Mouse (Mus musculus) brain, embryonic 14.5 days (tissue): ENCODE data around the gene Olfr1322. TPM values are rescaled to one million over a fixed set of nuclear protein-coding genes. Genes with fewer than 3 reads are reported as not detected.
A peak's percentile ranks its signal among the peaks of the same experiment; 100 is the strongest.

Experiments used
- DNase-seq: peaks from one replicate; pipeline ENCODE4 v3.0.0-alpha.2; 2011; ENCODE audit warnings: low read depth
- CTCF ChIP-seq: fragments of 200-500 bp; IDR thresholded peaks from 2 replicates; pipeline ENCODE4 v1.5.1; 2012; ENCODE audit warnings: inconsistent platforms, mild to moderate bottlenecking, moderate library complexity, borderline replicate concordance; ENCODE audit not compliant: insufficient read depth, insufficient read length; ENCODE audit errors: extremely low read depth
- POLR2A ChIP-seq: fragments of 200-500 bp; IDR thresholded peaks from 2 replicates; pipeline ENCODE4 v1.6.1; 2012; ENCODE audit warnings: mild to moderate bottlenecking, inconsistent platforms, borderline replicate concordance; ENCODE audit not compliant: poor library complexity, insufficient read depth, insufficient read length, severe bottlenecking; ENCODE audit errors: extremely low read depth
- polyA plus RNA-seq: library from polyadenylated mRNA; depleted of rRNA; stranded (reverse); fragments of >200 nt; gene quantifications from 2 replicates; pipeline ENCODE4 v1.2.3, GENCODE M21; 2012; rRNA removed

The Olfr1322 gene
- polyA plus RNA-seq, result not detected in 2 replicates

- no peak for DNase-seq
- no peak for TF ChIP-seq POLR2A
- no peak for TF ChIP-seq CTCF
Measured at GRCm38 (mm10) chrX:49891383-49891782, at the start of gene Olfr1322. Olfr1322 (minus strand) TSS chrX:49891483.

GRCm38 (mm10) chrX:49877651-49878349 lies 13.5 kb downstream of the Olfr1322 start:
- DNase-seq, result peak; percentile 56
- TF ChIP-seq CTCF (no peak), POLR2A (no peak)

Other genes starting within 250 kb of the Olfr1322 start
- not detected in 2 replicates for gene Olfr1320, start 219.2 kb downstream of the Olfr1322 start, polyA plus RNA-seq
- not detected in 2 replicates for gene Olfr1321, start 156.4 kb downstream of the Olfr1322 start, polyA plus RNA-seq
- gene Igsf1, start 93.7 kb downstream of the Olfr1322 start, polyA plus RNA-seq, result 5.3 and 6.8 TPM in 2 replicates
- gene Olfr1323, start 127.9 kb upstream of the Olfr1322 start, polyA plus RNA-seq, result not detected in 2 replicates